Mouse (Mus musculus) cortical plate, adult 2 months (tissue): ENCODE data around the gene Nubp2.

Source experiments
- CTCF ChIP-seq: fragments of 200-500 bp; IDR thresholded peaks from 2 replicates; pipeline ENCODE4 v1.5.1; 2011; ENCODE audit warnings: mild to moderate bottlenecking, control low read depth, low read length; ENCODE audit not compliant: insufficient read depth; ENCODE audit errors: extremely low read depth
- POLR2A ChIP-seq: fragments of 200-500 bp; IDR thresholded peaks from 2 replicates; pipeline ENCODE4 v1.6.1; 2011; ENCODE audit warnings: mild to moderate bottlenecking, low read length, control low read depth; ENCODE audit not compliant: insufficient read depth; ENCODE audit errors: extremely low read depth

DNA sequence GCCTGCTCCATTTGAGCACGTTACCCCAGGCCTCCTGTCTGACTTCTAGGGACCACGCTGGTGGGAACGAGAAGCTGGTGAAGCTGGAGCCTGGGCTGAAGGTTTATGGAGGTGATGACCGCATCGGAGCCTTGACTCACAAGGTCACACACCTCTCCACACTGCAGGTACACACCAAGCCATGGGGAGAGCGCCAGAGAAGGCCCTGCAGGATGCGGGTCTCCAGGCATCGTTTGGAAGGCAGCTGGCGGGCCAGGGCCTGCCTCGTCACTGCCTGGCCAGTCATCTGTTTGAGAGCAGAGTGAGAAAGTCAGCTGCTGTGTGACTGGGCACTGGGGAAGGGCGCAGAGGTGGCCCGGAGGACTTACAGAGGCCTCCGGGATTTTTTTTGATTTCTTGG, 29.6 kb downstream of the Nubp2 start:
- no peak for TF ChIP-seq POLR2A
- TF ChIP-seq CTCF, result no peak
